Mouse (Mus musculus) hindbrain, embryonic 12.5 days (tissue): ENCODE measurements at regions not wholly inside any gene's neighbourhood (a gene's known extent, or its start where the extent isn't known, plus 50 kb on each side); places are given as distances from the start of the nearest gene placed in this dataset.

Source experiments
- ATAC-seq: fragments of 200-750 bp; cut with Nextera tagmentation; 2 replicates; pipeline ENCODE4 v1.8.0; 2017; ENCODE audit warnings: moderate TSS enrichment; ENCODE audit not compliant: low FRiP score
- H3K27ac ChIP-seq: fragments of 300-500 bp; sonication (generic); 2 replicates; pipeline ENCODE4 v1.5.1; 2016; ENCODE audit warnings: mild to moderate bottlenecking
- H3K27me3 ChIP-seq: fragments of 300-500 bp; sonication (generic); 2 replicates; pipeline ENCODE4 v1.6.1; 2016; ENCODE audit warnings: mild to moderate bottlenecking
- H3K36me3 ChIP-seq: fragments of 300-500 bp; sonication (generic); 2 replicates; pipeline ENCODE4 v1.6.1; 2016; ENCODE audit warnings: mild to moderate bottlenecking
- H3K4me1 ChIP-seq: fragments of 300-500 bp; sonication (generic); 2 replicates; pipeline ENCODE4 v1.6.1; 2016
- H3K4me2 ChIP-seq: fragments of 300-500 bp; sonication (generic); replicated peaks from 2 replicates; pipeline ENCODE4 v1.6.1; 2016; ENCODE audit warnings: mild to moderate bottlenecking
- H3K4me3 ChIP-seq: fragments of 300-500 bp; sonication (generic); 2 replicates; pipeline ENCODE4 v1.5.1; 2016; ENCODE audit warnings: mild to moderate bottlenecking
- H3K9ac ChIP-seq: fragments of 300-500 bp; sonication (generic); 2 replicates; pipeline ENCODE4 v1.6.1; 2016; ENCODE audit warnings: mild to moderate bottlenecking, moderate library complexity
- H3K9me3 ChIP-seq: fragments of 300-500 bp; sonication (generic); replicated peaks from 2 replicates; pipeline ENCODE4 v1.6.1; 2016; ENCODE audit warnings: mild to moderate bottlenecking
- WGBS: fragments of 180-500 bp; shearing (Covaris S2); methylation state at CpG from one replicate; pipeline ENCODE4 v1.1.7; 2016; 5-methylcytosine and 5-hydroxymethylcytosine counted together

- no peaks in the 10 kb centered on the region for H3K36me3 ChIP-seq
- H3K4me2 ChIP-seq: no peak overlapping the region
- ATAC-seq: no peak
- 82% methylated on average over 8 of the region's 8 CpGs for WGBS
- H3K9ac ChIP-seq: no peak overlapping the region
- H3K4me1 ChIP-seq: peaks cover 13% of the 10 kb centered on the region
- H3K4me3 ChIP-seq: no peak overlapping the region
- no peak overlapping the region for H3K27ac ChIP-seq
- no peaks in the 10 kb centered on the region for H3K27me3 ChIP-seq
- no peaks in the 10 kb centered on the region for H3K9me3 ChIP-seq
These were observed 182.2 kb upstream of the Cdh13 start for GRCm38 (mm10) chr8:118101346-118101745.

- Histone ChIP-seq H3K9me3 (no peaks in the 10 kb centered on the region), H3K36me3 (no peaks in the 10 kb centered on the region), H3K4me3 (no peak overlapping the region), H3K9ac (no peak overlapping the region), H3K4me2 (no peak overlapping the region), H3K4me1 (peaks cover 12% of the 10 kb centered on the region), H3K27ac (no peak overlapping the region), H3K27me3 (no peaks in the 10 kb centered on the region)
- WGBS: 68% methylated on average over 5 of the region's 5 CpGs
- no peak for ATAC-seq
These were observed 220.8 kb upstream of the Cdh13 start for GRCm38 (mm10) chr8:118062736-118063135.

- Histone ChIP-seq H3K27ac (no peak overlapping the region), H3K4me1 (no peaks in the 10 kb centered on the region), H3K36me3 (no peaks in the 10 kb centered on the region), H3K4me3 (no peak overlapping the region), H3K9me3 (no peaks in the 10 kb centered on the region), H3K9ac (no peak overlapping the region), H3K27me3 (no peaks in the 10 kb centered on the region), H3K4me2 (no peak overlapping the region)
- ATAC-seq: no peak
- WGBS: 90% methylated on average over 6 of the region's 6 CpGs
These were observed 226.8 kb upstream of the Cdh13 start for GRCm38 (mm10) chr8:118056781-118057180.

- Histone ChIP-seq H3K9ac (no peak overlapping the region), H3K4me1 (no peaks in the 10 kb centered on the region), H3K9me3 (no peaks in the 10 kb centered on the region), H3K27ac (no peak overlapping the region), H3K27me3 (no peaks in the 10 kb centered on the region), H3K36me3 (no peaks in the 10 kb centered on the region), H3K4me3 (no peak overlapping the region), H3K4me2 (no peak overlapping the region)
- 80% methylated on average over 5 of the region's 5 CpGs for WGBS
- ATAC-seq: no peak
These were observed 228.0 kb upstream of the Cdh13 start for GRCm38 (mm10) chr8:118055536-118055935.

GRCm38 (mm10) chr8:118050386-118050785 is 233.1 kb upstream of the Cdh13 start:
- H3K27ac ChIP-seq: no peak overlapping the region
- no peak overlapping the region for H3K9ac ChIP-seq
- H3K4me3 ChIP-seq: no peak overlapping the region
- H3K4me2 ChIP-seq: no peak overlapping the region
- 92% methylated on average over 3 of the region's 3 CpGs for WGBS
- H3K9me3 ChIP-seq: no peaks in the 10 kb centered on the region
- ATAC-seq: no peak
- H3K4me1 ChIP-seq: no peaks in the 10 kb centered on the region
- no peaks in the 10 kb centered on the region for H3K27me3 ChIP-seq
- H3K36me3 ChIP-seq: no peaks in the 10 kb centered on the region

- H3K36me3 ChIP-seq: no peaks in the 10 kb centered on the region
- H3K27me3 ChIP-seq: no peaks in the 10 kb centered on the region
- H3K4me1 ChIP-seq: 0 out of 2 replicates have a peak, but pooled peaks cover 3% of the 10 kb centered on the region
- H3K27ac ChIP-seq: no peak overlapping the region
- no peak for ATAC-seq
- 32% methylated on average over 10 of the region's 10 CpGs for WGBS
- no peak overlapping the region for H3K9ac ChIP-seq
- no peak overlapping the region for H3K4me3 ChIP-seq
- H3K9me3 ChIP-seq: no peaks in the 10 kb centered on the region
- no peak overlapping the region for H3K4me2 ChIP-seq
These were observed 240.6 kb upstream of the Mphosph6 start for GRCm38 (mm10) chr8:118042253-118042860.

GRCm38 (mm10) chr8:118041253-118041652 is 239.5 kb upstream of the Mphosph6 start:
- 0 out of 2 replicates have a peak, but pooled peaks cover 3% of the 10 kb centered on the region for H3K4me1 ChIP-seq
- no peaks in the 10 kb centered on the region for H3K36me3 ChIP-seq
- 67% methylated on average over 6 of the region's 6 CpGs for WGBS
- H3K4me2 ChIP-seq: no peak overlapping the region
- H3K9ac ChIP-seq: no peak overlapping the region
- H3K4me3 ChIP-seq: no peak overlapping the region
- H3K27ac ChIP-seq: no peak overlapping the region
- ATAC-seq: no peak
- no peaks in the 10 kb centered on the region for H3K9me3 ChIP-seq
- no peaks in the 10 kb centered on the region for H3K27me3 ChIP-seq

- no peak overlapping the region for H3K27ac ChIP-seq
- ATAC-seq: no peak
- peaks cover 10% of the 10 kb centered on the region; the same call in 1 of the 2 replicates for H3K4me1 ChIP-seq
- H3K4me3 ChIP-seq: no peak overlapping the region
- WGBS: 64% methylated on average over 4 of the region's 4 CpGs
- no peaks in the 10 kb centered on the region for H3K27me3 ChIP-seq
- H3K36me3 ChIP-seq: no peaks in the 10 kb centered on the region
- no peak overlapping the region for H3K9ac ChIP-seq
- H3K4me2 ChIP-seq: no peak overlapping the region
- no peaks in the 10 kb centered on the region for H3K9me3 ChIP-seq
These were observed 236.1 kb upstream of the Mphosph6 start for GRCm38 (mm10) chr8:118037801-118038200.

GRCm38 (mm10) chr8:118034051-118034450 is 232.3 kb upstream of the Mphosph6 start:
- Histone ChIP-seq H3K9ac (0 out of 2 replicates have a peak overlapping the region, but pooled peaks have one; percentile 5), H3K36me3 (no peaks in the 10 kb centered on the region), H3K9me3 (no peaks in the 10 kb centered on the region), H3K4me2 (peak overlapping the region; percentile 33), H3K27me3 (no peaks in the 10 kb centered on the region), H3K4me1 (peaks cover 10% of the 10 kb centered on the region), H3K4me3 (no peak overlapping the region), H3K27ac (peak overlapping the region; percentile 60)
- 42% methylated on average over 13 of the region's 13 CpGs for WGBS
- ATAC-seq: no peak

GRCm38 (mm10) chr8:118031406-118031805 is 229.7 kb upstream of the Mphosph6 start:
- ATAC-seq: no peak
- no peak overlapping the region for H3K4me3 ChIP-seq

GRCm38 (mm10) chr8:118028061-118028850 is 226.5 kb upstream of the Mphosph6 start:
- Histone ChIP-seq H3K4me1 (peaks cover 3% of the 10 kb centered on the region; the same call in 1 of the 2 replicates), H3K4me2 (no peak overlapping the region), H3K27ac (no peak overlapping the region), H3K4me3 (no peak overlapping the region), H3K27me3 (no peaks in the 10 kb centered on the region), H3K9ac (no peak overlapping the region), H3K36me3 (no peaks in the 10 kb centered on the region), H3K9me3 (no peaks in the 10 kb centered on the region)
- no peak for ATAC-seq
- WGBS: 89% methylated on average over 13 of the region's 13 CpGs

More at GRCm38 (mm10) chr8:118031406-118031805, 229.7 kb upstream of the Mphosph6 start:
- H3K36me3 ChIP-seq: no peaks in the 10 kb centered on the region
- no peak overlapping the region for H3K27ac ChIP-seq
- no peak overlapping the region for H3K4me2 ChIP-seq
- no peaks in the 10 kb centered on the region for H3K27me3 ChIP-seq
- no peak overlapping the region for H3K9ac ChIP-seq
- WGBS: 43% methylated on average over 6 of the region's 6 CpGs
- no peaks in the 10 kb centered on the region for H3K9me3 ChIP-seq
- H3K4me1 ChIP-seq: peaks cover 10% of the 10 kb centered on the region

- no peak overlapping the region for H3K27ac ChIP-seq
- H3K4me3 ChIP-seq: no peak overlapping the region
- no peaks in the 10 kb centered on the region for H3K4me1 ChIP-seq
- no peaks in the 10 kb centered on the region for H3K36me3 ChIP-seq
- no peak overlapping the region for H3K4me2 ChIP-seq
- no peaks in the 10 kb centered on the region for H3K9me3 ChIP-seq
- no peak overlapping the region for H3K9ac ChIP-seq
- 88% methylated on average over 1 of the region's 1 CpGs for WGBS
- no peak for ATAC-seq
- no peaks in the 10 kb centered on the region for H3K27me3 ChIP-seq
These were observed 221.7 kb upstream of the Mphosph6 start for GRCm38 (mm10) chr8:118023451-118023850.
